In the genomic region with DNA sequence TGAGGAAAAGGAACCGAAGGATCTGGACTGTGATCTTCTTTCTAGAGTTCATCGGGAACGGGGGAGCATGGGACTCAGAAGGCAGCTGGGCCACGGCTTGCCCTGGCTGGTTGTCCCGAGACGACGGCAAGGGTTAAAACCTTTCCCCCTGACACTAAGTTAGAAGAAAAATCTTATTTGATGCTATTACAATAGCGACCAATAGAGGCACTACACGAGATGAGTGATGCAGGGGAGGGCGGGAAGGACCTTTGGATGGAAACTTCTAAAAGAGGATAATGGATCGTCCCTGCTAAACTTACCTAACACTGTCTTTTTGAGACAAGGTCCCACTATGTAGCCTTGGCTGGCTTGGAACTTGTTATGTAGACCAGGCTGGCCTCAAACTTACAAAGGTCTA, we compare ENCODE assay signal across 18 mouse cellular contexts. TPM values are rescaled to one million over a fixed set of nuclear protein-coding genes. Genes with fewer than 3 reads are reported as not detected.
DNase-seq lines count a peak whose midpoint lies in the region; ATAC-seq and TF ChIP-seq lines count a peak whose summit lies in the region.
"Had no signal": no experiment of that assay in that cellular context is flagged by ENCODE, and none has a peak within 500 bp of the region (broad histone marks: within the 10 kb centered on the region; RNA-seq: fewer than 3 reads in every experiment).

No protein-coding gene starts in this region.

- WGBS in heart, postnatal 0 days, result 67% methylated on average over 11 of the region's 11 CpGs
- 72% methylated on average over 11 of the region's 11 CpGs for WGBS in limb, embryonic 10.5 days
- 70% methylated on average over 11 of the region's 11 CpGs for WGBS in neural tube, embryonic 15.5 days

- H3K27me3 ChIP-seq in heart, postnatal 0 days (ENCODE audit: control insufficient read depth, insufficient read depth, low read length), result no peaks in the 10 kb centered on the region
- no peaks in the 10 kb centered on the region for H3K27me3 ChIP-seq in E14TG2a.4 (ENCODE audit: insufficient read depth, low read length)
- no peaks in the 10 kb centered on the region for H3K27me3 ChIP-seq in limb, embryonic 10.5 days (ENCODE audit: low read depth, poor library complexity, severe bottlenecking)
- no peaks in the 10 kb centered on the region for H3K27me3 ChIP-seq in neural tube, embryonic 15.5 days (replicated peaks)
- H3K27me3 ChIP-seq: embryonic facial prominence, embryonic 15.5 days; forebrain, embryonic 15.5 days; heart, embryonic 13.5 days; limb, embryonic 15.5 days had no signal

- H3K9me3 ChIP-seq in heart, postnatal 0 days (replicated peaks; ENCODE audit: control insufficient read depth, low read length), result no peaks in the 10 kb centered on the region
- H3K9me3 ChIP-seq in E14TG2a.4 (ENCODE audit: low read length), result no peaks in the 10 kb centered on the region
- H3K9me3 ChIP-seq in limb, embryonic 10.5 days (replicated peaks), result no peaks in the 10 kb centered on the region
- no peaks in the 10 kb centered on the region for H3K9me3 ChIP-seq in neural tube, embryonic 15.5 days (replicated peaks)
- H3K9me3 ChIP-seq: embryonic facial prominence, embryonic 15.5 days; forebrain, embryonic 15.5 days; heart, embryonic 13.5 days; limb, embryonic 15.5 days had no signal

- H3K9ac ChIP-seq in heart, postnatal 0 days (replicated peaks; ENCODE audit: low read depth, low read length), result no peak overlapping the region
- H3K9ac ChIP-seq in neural tube, embryonic 15.5 days (replicated peaks), result no peak overlapping the region
- H3K9ac ChIP-seq: embryonic facial prominence, embryonic 15.5 days; forebrain, embryonic 15.5 days; heart, embryonic 13.5 days; limb, embryonic 15.5 days; lung, embryonic 14.5 days had no signal

- DNase-seq in heart, postnatal 0 days (ENCODE audit: low spot score), result no peak
- DNase-seq in heart, postnatal 4 days, result no peak
- peak; percentile 19 for DNase-seq in NIH3T3 (ENCODE audit: low read depth)
- no peak for DNase-seq in limb, embryonic 10.5 days (ENCODE audit: low spot score)
- DNase-seq in right cerebral cortex, postnatal 14 days, result no peak
- DNase-seq: gastrocnemius, adult 2 months; kidney, adult 2 months; lung, embryonic 14.5 days; thymus, postnatal 14 days had no signal

- H3K4me2 ChIP-seq in heart, postnatal 0 days (ENCODE audit: low read depth, low read length), result no peak overlapping the region
- no peak overlapping the region for H3K4me2 ChIP-seq in neural tube, embryonic 15.5 days
- H3K4me2 ChIP-seq: embryonic facial prominence, embryonic 15.5 days; forebrain, embryonic 15.5 days; heart, embryonic 13.5 days; limb, embryonic 15.5 days; lung, embryonic 14.5 days had no signal

- peaks cover 6% of the 10 kb centered on the region for H3K4me1 ChIP-seq in heart, postnatal 0 days (ENCODE audit: control insufficient read depth, insufficient read depth)
- peaks cover 24% of the 10 kb centered on the region for H3K4me1 ChIP-seq in E14TG2a.4 (replicated peaks; ENCODE audit: low read depth, low read length)
- peaks cover 24% of the 10 kb centered on the region for H3K4me1 ChIP-seq in limb, embryonic 10.5 days
- H3K4me1 ChIP-seq in neural tube, embryonic 15.5 days, result peaks cover 2% of the 10 kb centered on the region; the same call in 1 of the 2 replicates

- peak; percentile 15; the same call in 1 of the 2 replicates for TF ChIP-seq CTCF in heart, postnatal 0 days (IDR thresholded peaks at IDR 0.05; ENCODE audit: low read depth)
- peak; percentile 13; the same call in 1 of the 2 replicates for TF ChIP-seq CTCF in E14TG2a.4 (conservative IDR thresholded peaks at IDR 0.05; ENCODE audit: low read length)

- no peak for ATAC-seq in heart, postnatal 0 days (ENCODE audit: insufficient read depth, low read depth)
- ATAC-seq in neural tube, embryonic 15.5 days (ENCODE audit: low FRiP score), result no peak
- ATAC-seq: forebrain, embryonic 15.5 days; midbrain, embryonic 16.5 days had no signal

- H3K27ac ChIP-seq in heart, postnatal 0 days (ENCODE audit: low read depth), result no peak overlapping the region
- peak overlapping the region; percentile 98; the same call in 1 of the 2 replicates for H3K27ac ChIP-seq in limb, embryonic 10.5 days
- H3K27ac ChIP-seq in neural tube, embryonic 15.5 days (replicated peaks), result no peak overlapping the region
- H3K27ac ChIP-seq: embryonic facial prominence, embryonic 15.5 days; forebrain, embryonic 15.5 days; gastrocnemius, adult 2 months; heart, embryonic 13.5 days; limb, embryonic 15.5 days had no signal

- no peak overlapping the region for H3K4me3 ChIP-seq in heart, postnatal 0 days (ENCODE audit: low read depth, low read length)
- H3K4me3 ChIP-seq in E14TG2a.4 (replicated peaks; ENCODE audit: low read length), result no peak overlapping the region
- no peak overlapping the region for H3K4me3 ChIP-seq in limb, embryonic 10.5 days
- no peak overlapping the region for H3K4me3 ChIP-seq in neural tube, embryonic 15.5 days (replicated peaks)
- H3K4me3 ChIP-seq: embryonic facial prominence, embryonic 15.5 days; forebrain, embryonic 15.5 days; gastrocnemius, adult 2 months; heart, embryonic 13.5 days; limb, embryonic 15.5 days had no signal

- no peak for TF ChIP-seq EP300 in heart, postnatal 0 days (IDR thresholded peaks at IDR 0.05; ENCODE audit: low read depth)

- H3K36me3 ChIP-seq in heart, postnatal 0 days (replicated peaks; ENCODE audit: control insufficient read depth, insufficient read depth, low read length), result no peaks in the 10 kb centered on the region
- H3K36me3 ChIP-seq in E14TG2a.4 (ENCODE audit: insufficient read depth, low read length), result no peaks in the 10 kb centered on the region
- no peaks in the 10 kb centered on the region for H3K36me3 ChIP-seq in limb, embryonic 10.5 days
- no peaks in the 10 kb centered on the region for H3K36me3 ChIP-seq in neural tube, embryonic 15.5 days
- H3K36me3 ChIP-seq: embryonic facial prominence, embryonic 15.5 days; forebrain, embryonic 15.5 days; heart, embryonic 13.5 days; limb, embryonic 15.5 days had no signal

RNA-seq across cellular contexts. Expression of gene Ssmem1, which starts 10.8 kb away (rescaled TPM):
- not detected in 2 replicates for total RNA-seq in heart, postnatal 0 days (2014; rRNA removed; ENCODE audit: low replicate concordance)
- 0.08 TPM in 1 of 2 replicates, not detected in the other for polyA plus RNA-seq in heart, postnatal 0 days (2015; fragmentation: Nextera tagmentation; extraction: Ambion mirVana)
- under 1 TPM in 1 of 2 experiments, not detected in 1; 0.52 TPM for total RNA-seq in heart, postnatal 4 days (2021)
- 0.38 and 0.59 TPM in 2 replicates for polyA plus RNA-seq in limb, embryonic 10.5 days (2016; fragmentation: Nextera tagmentation; extraction: Ambion mirVana)
- not detected in 2 replicates for polyA plus RNA-seq in neural tube, embryonic 15.5 days (2015; fragmentation: Nextera tagmentation; extraction: Ambion mirVana)
- polyA plus RNA-seq: forebrain, embryonic 15.5 days; heart, embryonic 13.5 days; large intestine, adult 2 months; stomach, embryonic 16.5 days had no signal

RNA-seq across cellular contexts. Expression of gene Tmem209, which starts 10.8 kb away (rescaled TPM):
- 36.9 and 41.8 TPM in 2 replicates for total RNA-seq in heart, postnatal 0 days (2014; rRNA removed; ENCODE audit: low replicate concordance)
- polyA plus RNA-seq in heart, postnatal 0 days (2015; fragmentation: Nextera tagmentation; extraction: Ambion mirVana), result 10.9 and 13.1 TPM in 2 replicates
- total RNA-seq in heart, postnatal 4 days (2021), result 10 to 100 TPM; 18.0 to 20.2 TPM
- polyA plus RNA-seq in limb, embryonic 10.5 days (2016; fragmentation: Nextera tagmentation; extraction: Ambion mirVana), result 45.7 and 51.6 TPM in 2 replicates
- polyA plus RNA-seq in neural tube, embryonic 15.5 days (2015; fragmentation: Nextera tagmentation; extraction: Ambion mirVana), result 21.1 and 29.6 TPM in 2 replicates

RNA-seq across cellular contexts. Expression of gene Cpa2, which starts 21.0 kb away (rescaled TPM):
- not detected in 2 replicates for total RNA-seq in heart, postnatal 0 days (2014; rRNA removed; ENCODE audit: low replicate concordance)
- polyA plus RNA-seq in heart, postnatal 0 days (2015; fragmentation: Nextera tagmentation; extraction: Ambion mirVana), result 2.7 and 2.8 TPM in 2 replicates
- 1 to 10 TPM; 1.2 to 1.4 TPM for total RNA-seq in heart, postnatal 4 days (2021)
- 109 and 110 TPM in 2 replicates for polyA plus RNA-seq in limb, embryonic 10.5 days (2016; fragmentation: Nextera tagmentation; extraction: Ambion mirVana)
- 11.3 and 20.3 TPM in 2 replicates for polyA plus RNA-seq in neural tube, embryonic 15.5 days (2015; fragmentation: Nextera tagmentation; extraction: Ambion mirVana)
- total RNA-seq: gastrocnemius, adult 2 months had no signal

RNA-seq across cellular contexts. Expression of gene Cpa4, which starts 47.8 kb away (rescaled TPM):
- 0.23 TPM in 1 of 2 replicates, not detected in the other for total RNA-seq in heart, postnatal 0 days (2014; rRNA removed; ENCODE audit: low replicate concordance)
- 0.30 and 0.46 TPM in 2 replicates for polyA plus RNA-seq in heart, postnatal 0 days (2015; fragmentation: Nextera tagmentation; extraction: Ambion mirVana)
- under 1 TPM; 0.16 to 0.19 TPM for total RNA-seq in heart, postnatal 4 days (2021)
- polyA plus RNA-seq in limb, embryonic 10.5 days (2016; fragmentation: Nextera tagmentation; extraction: Ambion mirVana), result 1.1 and 1.4 TPM in 2 replicates
- 0.54 and 0.75 TPM in 2 replicates for polyA plus RNA-seq in neural tube, embryonic 15.5 days (2015; fragmentation: Nextera tagmentation; extraction: Ambion mirVana)
- total RNA-seq: gastrocnemius, adult 2 months had no signal
- polyA plus RNA-seq: kidney, adult 2 months; large intestine, adult 2 months had no signal
